Comparison of ENCODE assay signal across 8 mouse cellular contexts in the genomic region with DNA sequence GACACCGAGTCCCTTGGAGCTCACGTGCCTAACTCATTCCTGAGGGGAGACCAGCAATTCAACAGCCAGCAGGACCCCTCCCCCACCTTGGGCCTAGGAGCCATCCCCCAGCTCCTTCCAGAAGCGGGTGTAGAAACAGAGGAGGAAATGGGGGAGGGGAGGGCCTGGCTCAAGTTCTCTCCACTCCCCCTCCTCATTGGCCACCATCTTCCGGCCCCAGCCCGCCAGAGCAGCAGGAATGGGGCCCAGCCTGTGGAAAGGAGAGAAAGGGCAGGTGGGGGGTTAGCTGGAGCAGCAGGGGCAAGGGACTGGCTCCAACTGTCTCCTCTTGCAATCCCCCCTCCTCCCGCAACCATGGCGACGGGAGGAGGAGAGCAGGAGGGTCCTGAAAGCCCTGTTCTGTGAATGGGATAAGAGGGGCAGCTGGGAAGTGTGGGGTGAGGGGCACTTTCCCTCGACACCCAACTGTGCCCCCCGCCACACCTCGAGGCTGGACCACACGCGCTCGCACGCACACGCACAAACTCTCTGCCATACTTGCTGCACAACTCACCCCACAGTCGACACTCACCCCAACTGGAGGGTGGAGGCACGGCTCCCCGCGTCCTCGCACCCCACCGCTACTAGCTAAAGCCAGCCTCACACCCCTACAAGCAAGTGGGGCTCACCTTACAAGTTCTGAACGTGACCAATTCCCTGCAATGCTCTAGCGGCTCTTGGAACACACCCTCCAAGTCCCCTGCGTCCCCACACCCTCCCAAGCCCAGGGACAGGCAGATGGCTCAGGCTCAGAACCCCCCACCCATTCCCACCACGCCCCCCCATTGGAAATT. TPM values are rescaled to one million over a fixed set of nuclear protein-coding genes. Genes with fewer than 3 reads are reported as not detected.
DNase-seq lines count a peak whose midpoint lies in the region; ATAC-seq and TF ChIP-seq lines count a peak whose summit lies in the region.

No protein-coding gene starts in this region.

- DNase-seq in cerebellum, adult 2 months, result peak; percentile 29 to 44
- DNase-seq in lung, postnatal 4 days, result peak; percentile 63 to 74
- no peak for DNase-seq in gastrocnemius, adult 18-20 months (ENCODE audit: low spot score)

- TF ChIP-seq POLR2A in cerebellum, adult 2 months (IDR thresholded peaks at IDR 0.05; ENCODE audit: borderline replicate concordance, insufficient read depth, low read length), result 0 out of 2 replicates have a peak, but pooled peaks have one; percentile 12

- no peaks in the 10 kb centered on the region for H3K9me3 ChIP-seq in megakaryocyte, embryonic 14.5 days
- no peaks in the 10 kb centered on the region for H3K9me3 ChIP-seq in forebrain, embryonic 15.5 days
- H3K9me3 ChIP-seq in kidney, embryonic 16.5 days (ENCODE audit: low read length), result no peaks in the 10 kb centered on the region
- no peaks in the 10 kb centered on the region for H3K9me3 ChIP-seq in stomach, embryonic 16.5 days (replicated peaks; ENCODE audit: control insufficient read depth, low read length)

- peaks cover 79% of the 10 kb centered on the region for H3K4me1 ChIP-seq in megakaryocyte, embryonic 14.5 days
- H3K4me1 ChIP-seq in cerebellum, adult 2 months (ENCODE audit: control insufficient read depth, insufficient read depth, low read length), result peaks cover 9% of the 10 kb centered on the region; the same call in 1 of the 2 replicates
- H3K4me1 ChIP-seq in forebrain, embryonic 15.5 days, result peaks cover 50% of the 10 kb centered on the region
- H3K4me1 ChIP-seq in kidney, embryonic 16.5 days (ENCODE audit: insufficient read depth, low read length), result peaks cover 54% of the 10 kb centered on the region
- H3K4me1 ChIP-seq in stomach, embryonic 16.5 days (ENCODE audit: control insufficient read depth, insufficient read depth, low read length), result peaks cover 52% of the 10 kb centered on the region

- H3K4me2 ChIP-seq in forebrain, embryonic 15.5 days (replicated peaks), result peak overlapping the region; percentile 94
- H3K4me2 ChIP-seq in kidney, embryonic 16.5 days (replicated peaks; ENCODE audit: low read depth, low read length), result peak overlapping the region; percentile 90
- H3K4me2 ChIP-seq in stomach, embryonic 16.5 days (ENCODE audit: low read depth, low read length), result peak overlapping the region; percentile 78

- H3K27me3 ChIP-seq in megakaryocyte, embryonic 14.5 days (replicated peaks), result peaks cover 31% of the 10 kb centered on the region
- H3K27me3 ChIP-seq in cerebellum, adult 2 months (ENCODE audit: control insufficient read depth, insufficient read depth, low read length), result no peaks in the 10 kb centered on the region
- H3K27me3 ChIP-seq in forebrain, embryonic 15.5 days, result no peaks in the 10 kb centered on the region
- H3K27me3 ChIP-seq in kidney, embryonic 16.5 days (ENCODE audit: insufficient read depth, low read length), result no peaks in the 10 kb centered on the region
- H3K27me3 ChIP-seq in stomach, embryonic 16.5 days (ENCODE audit: control insufficient read depth, insufficient read depth, low read length), result no peaks in the 10 kb centered on the region

- H3K27ac ChIP-seq in cerebellum, adult 2 months (ENCODE audit: insufficient read depth, low read length), result no peak overlapping the region
- peak overlapping the region; percentile 99 for H3K27ac ChIP-seq in forebrain, embryonic 15.5 days (replicated peaks)
- peak overlapping the region; percentile 100 for H3K27ac ChIP-seq in kidney, embryonic 16.5 days (ENCODE audit: low read length)
- peak overlapping the region; percentile 99 for H3K27ac ChIP-seq in stomach, embryonic 16.5 days (ENCODE audit: low read length)

- no peak for ATAC-seq in megakaryocyte, adult 5-6 weeks (ENCODE audit: poor library complexity, severe bottlenecking)
- ATAC-seq in forebrain, embryonic 15.5 days (replicated peaks), result peak; percentile 74
- peak; percentile 79 for ATAC-seq in kidney, embryonic 16.5 days (ENCODE audit: low FRiP score, low TSS enrichment)
- ATAC-seq in stomach, embryonic 16.5 days (ENCODE audit: insufficient read depth, low FRiP score), result peak; percentile 35

- 5% methylated on average over 26 of the region's 26 CpGs for WGBS in cerebellum, adult 2 months
- WGBS in forebrain, embryonic 15.5 days, result under 1% methylated on average over 25 of the region's 26 CpGs
- WGBS in kidney, embryonic 16.5 days, result under 1% methylated on average over 23 of the region's 26 CpGs
- WGBS in stomach, embryonic 16.5 days, result under 1% methylated on average over 24 of the region's 26 CpGs

- H3K4me3 ChIP-seq in megakaryocyte, embryonic 14.5 days (replicated peaks), result peak overlapping the region; percentile 94
- H3K4me3 ChIP-seq in cerebellum, adult 2 months (replicated peaks; ENCODE audit: insufficient read depth, low read depth, low read length), result peak overlapping the region; percentile 81
- peak overlapping the region; percentile 93 for H3K4me3 ChIP-seq in forebrain, embryonic 15.5 days
- H3K4me3 ChIP-seq in kidney, embryonic 16.5 days (ENCODE audit: low read length), result peak overlapping the region; percentile 97
- peak overlapping the region; percentile 71 for H3K4me3 ChIP-seq in stomach, embryonic 16.5 days (replicated peaks; ENCODE audit: low read length)

- peaks cover 10% of the 10 kb centered on the region for H3K36me3 ChIP-seq in megakaryocyte, embryonic 14.5 days (replicated peaks; ENCODE audit: low read length)
- H3K36me3 ChIP-seq in forebrain, embryonic 15.5 days, result peaks cover 3% of the 10 kb centered on the region; the same call in 1 of the 2 replicates
- peaks cover 7% of the 10 kb centered on the region; the same call in 1 of the 2 replicates for H3K36me3 ChIP-seq in kidney, embryonic 16.5 days (ENCODE audit: insufficient read depth, low read length)
- H3K36me3 ChIP-seq in stomach, embryonic 16.5 days (ENCODE audit: control insufficient read depth, insufficient read depth, low read length), result 0 out of 2 replicates have a peak, but pooled peaks cover 4% of the 10 kb centered on the region

- H3K9ac ChIP-seq in forebrain, embryonic 15.5 days (replicated peaks), result peak overlapping the region; percentile 96
- H3K9ac ChIP-seq in kidney, embryonic 16.5 days (replicated peaks; ENCODE audit: low read length), result peak overlapping the region; percentile 100
- peak overlapping the region; percentile 97 for H3K9ac ChIP-seq in stomach, embryonic 16.5 days (ENCODE audit: low read length)

- TF ChIP-seq CTCF in cerebellum, adult 2 months (IDR thresholded peaks at IDR 0.05; ENCODE audit: borderline replicate concordance, insufficient read depth, low read depth, low read length), result no peak

RNA-seq across cellular contexts. Expression of a gene that starts 0.8 kb away (rescaled TPM):
- 3.0 TPM in 1 of 2 replicates, not detected in the other for polyA plus RNA-seq in megakaryocyte, embryonic 14.5 days (2012; ENCODE audit: insufficient read depth, low replicate concordance)
- not detected in 2 replicates for total RNA-seq in megakaryocyte, adult 5-6 weeks (2015)
- not detected in 2 replicates for total RNA-seq in megakaryocyte, adult 5-6 weeks (2017)
- 3.0 and 3.4 TPM in 2 replicates for polyA plus RNA-seq in cerebellum, adult 2 months (2012; rRNA removed)
- polyA plus RNA-seq in forebrain, embryonic 15.5 days (2015; fragmentation: Nextera tagmentation; extraction: Ambion mirVana), result 5.6 TPM in 2 replicates
- 9.8 and 10.9 TPM in 2 replicates for polyA plus RNA-seq in kidney, embryonic 16.5 days (2015; fragmentation: Nextera tagmentation; extraction: Ambion mirVana)
- 5.7 and 6.3 TPM in 2 replicates for polyA plus RNA-seq in stomach, embryonic 16.5 days (2015; fragmentation: Nextera tagmentation; extraction: Ambion mirVana)
- total RNA-seq in gastrocnemius, adult 18-20 months (2021), result under 1 TPM in 1 of 2 experiments, not detected in 1; 0.43 TPM

RNA-seq across cellular contexts. Expression of a gene that starts 8.8 kb away (rescaled TPM):
- polyA plus RNA-seq in megakaryocyte, embryonic 14.5 days (2012; ENCODE audit: insufficient read depth, low replicate concordance), result 2.6 and 2.9 TPM in 2 replicates
- total RNA-seq in megakaryocyte, adult 5-6 weeks (2015), result 0.16 and 0.82 TPM in 2 replicates
- 0.40 and 0.69 TPM in 2 replicates for total RNA-seq in megakaryocyte, adult 5-6 weeks (2017)
- polyA plus RNA-seq in cerebellum, adult 2 months (2012; rRNA removed), result 164 and 171 TPM in 2 replicates
- 20.7 and 21.2 TPM in 2 replicates for polyA plus RNA-seq in forebrain, embryonic 15.5 days (2015; fragmentation: Nextera tagmentation; extraction: Ambion mirVana)
- 5.4 and 9.4 TPM in 2 replicates for polyA plus RNA-seq in kidney, embryonic 16.5 days (2015; fragmentation: Nextera tagmentation; extraction: Ambion mirVana)
- polyA plus RNA-seq in stomach, embryonic 16.5 days (2015; fragmentation: Nextera tagmentation; extraction: Ambion mirVana), result 7.4 and 8.0 TPM in 2 replicates
- total RNA-seq in gastrocnemius, adult 18-20 months (2021), result under 1 TPM; 0.38 to 0.57 TPM

RNA-seq across cellular contexts. Expression of a gene that starts 15.5 kb away (rescaled TPM):
- 0.70 TPM in 1 of 2 replicates, not detected in the other for polyA plus RNA-seq in megakaryocyte, embryonic 14.5 days (2012; ENCODE audit: insufficient read depth, low replicate concordance)
- 33.1 and 34.5 TPM in 2 replicates for total RNA-seq in megakaryocyte, adult 5-6 weeks (2015)
- total RNA-seq in megakaryocyte, adult 5-6 weeks (2017), result 33.1 and 36.2 TPM in 2 replicates
- 12.0 and 12.7 TPM in 2 replicates for polyA plus RNA-seq in cerebellum, adult 2 months (2012; rRNA removed)
- 30.1 and 30.4 TPM in 2 replicates for polyA plus RNA-seq in forebrain, embryonic 15.5 days (2015; fragmentation: Nextera tagmentation; extraction: Ambion mirVana)
- 31.1 and 32.1 TPM in 2 replicates for polyA plus RNA-seq in kidney, embryonic 16.5 days (2015; fragmentation: Nextera tagmentation; extraction: Ambion mirVana)
- polyA plus RNA-seq in stomach, embryonic 16.5 days (2015; fragmentation: Nextera tagmentation; extraction: Ambion mirVana), result 26.6 and 28.4 TPM in 2 replicates
- total RNA-seq in gastrocnemius, adult 18-20 months (2021), result 1 to 10 TPM; 3.3 to 3.8 TPM

RNA-seq across cellular contexts. Expression of a gene that starts 27.7 kb away (rescaled TPM):
- 14.8 and 20.0 TPM in 2 replicates for polyA plus RNA-seq in megakaryocyte, embryonic 14.5 days (2012; ENCODE audit: insufficient read depth, low replicate concordance)
- 39.8 and 42.7 TPM in 2 replicates for total RNA-seq in megakaryocyte, adult 5-6 weeks (2015)
- total RNA-seq in megakaryocyte, adult 5-6 weeks (2017), result 32.6 and 37.9 TPM in 2 replicates
- 37.4 and 38.4 TPM in 2 replicates for polyA plus RNA-seq in cerebellum, adult 2 months (2012; rRNA removed)
- polyA plus RNA-seq in forebrain, embryonic 15.5 days (2015; fragmentation: Nextera tagmentation; extraction: Ambion mirVana), result 19.3 and 19.7 TPM in 2 replicates
- 30.4 and 30.6 TPM in 2 replicates for polyA plus RNA-seq in kidney, embryonic 16.5 days (2015; fragmentation: Nextera tagmentation; extraction: Ambion mirVana)
- polyA plus RNA-seq in stomach, embryonic 16.5 days (2015; fragmentation: Nextera tagmentation; extraction: Ambion mirVana), result 36.9 and 40.0 TPM in 2 replicates
- total RNA-seq in gastrocnemius, adult 18-20 months (2021), result 10 to 100 TPM; 72.0 to 78.9 TPM

RNA-seq across cellular contexts. Expression of a gene that starts 32.6 kb away (rescaled TPM):
- not detected in 2 replicates for polyA plus RNA-seq in megakaryocyte, embryonic 14.5 days (2012; ENCODE audit: insufficient read depth, low replicate concordance)
- 1.5 and 2.1 TPM in 2 replicates for total RNA-seq in megakaryocyte, adult 5-6 weeks (2015)
- total RNA-seq in megakaryocyte, adult 5-6 weeks (2017), result 0.94 and 2.2 TPM in 2 replicates
- 19.6 and 22.6 TPM in 2 replicates for polyA plus RNA-seq in cerebellum, adult 2 months (2012; rRNA removed)
- polyA plus RNA-seq in forebrain, embryonic 15.5 days (2015; fragmentation: Nextera tagmentation; extraction: Ambion mirVana), result 21.7 and 25.4 TPM in 2 replicates
- 115 and 119 TPM in 2 replicates for polyA plus RNA-seq in kidney, embryonic 16.5 days (2015; fragmentation: Nextera tagmentation; extraction: Ambion mirVana)
- 98.2 and 102 TPM in 2 replicates for polyA plus RNA-seq in stomach, embryonic 16.5 days (2015; fragmentation: Nextera tagmentation; extraction: Ambion mirVana)
- total RNA-seq in gastrocnemius, adult 18-20 months (2021), result 10 to 100 TPM; 50.8 to 72.0 TPM
